Mouse (Mus musculus) E14TG2a.4 (cell line): ENCODE measurements around the gene Stx16.

Source experiments
- CTCF ChIP-seq: conservative IDR thresholded peaks from 2 replicates; pipeline ENCODE4 v1.5.1; 2014; ENCODE audit warnings: low read length
- POU5F1 ChIP-seq: IDR thresholded peaks from 2 replicates; pipeline ENCODE4 v1.6.1; 2014; ENCODE audit warnings: low read length, borderline replicate concordance

DNA sequence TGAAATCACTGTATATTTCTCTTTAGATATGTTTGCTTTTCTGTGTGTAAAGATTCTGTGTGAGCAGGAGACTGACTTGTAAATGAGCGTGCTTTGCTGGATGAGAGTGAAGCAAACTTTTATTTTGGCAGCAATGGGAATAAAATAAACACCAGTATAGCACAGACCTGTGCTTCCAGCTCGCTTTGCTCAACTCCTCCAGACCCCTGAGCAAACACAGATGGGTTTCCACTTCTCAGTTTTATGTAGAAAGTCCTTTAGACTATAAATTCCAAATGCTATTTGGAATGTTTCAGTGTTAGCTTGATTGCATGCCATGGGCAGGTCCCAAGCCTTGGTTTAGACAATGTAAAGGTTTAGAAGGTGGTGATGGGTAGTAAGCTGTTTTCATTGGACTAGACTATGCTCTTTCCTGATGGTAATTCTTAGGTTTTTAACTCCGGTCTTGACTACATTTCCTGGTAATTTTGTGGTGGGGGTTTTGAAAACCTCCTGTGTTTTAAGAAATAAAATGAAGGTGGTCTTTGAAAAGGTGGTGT, 6.3 kb downstream of the Stx16 start:
- TF ChIP-seq CTCF, result no peak
- TF ChIP-seq POU5F1, result no peak
